Mouse (Mus musculus): ENCODE results near the gene Dgcr6. TPM values are rescaled to one million over a fixed set of nuclear protein-coding genes. Genes with fewer than 3 reads are reported as not detected.

Dgcr6 gene
- polyA plus RNA-seq, 1 experiment from 2014 or later = 98.4 TPM

DNA sequence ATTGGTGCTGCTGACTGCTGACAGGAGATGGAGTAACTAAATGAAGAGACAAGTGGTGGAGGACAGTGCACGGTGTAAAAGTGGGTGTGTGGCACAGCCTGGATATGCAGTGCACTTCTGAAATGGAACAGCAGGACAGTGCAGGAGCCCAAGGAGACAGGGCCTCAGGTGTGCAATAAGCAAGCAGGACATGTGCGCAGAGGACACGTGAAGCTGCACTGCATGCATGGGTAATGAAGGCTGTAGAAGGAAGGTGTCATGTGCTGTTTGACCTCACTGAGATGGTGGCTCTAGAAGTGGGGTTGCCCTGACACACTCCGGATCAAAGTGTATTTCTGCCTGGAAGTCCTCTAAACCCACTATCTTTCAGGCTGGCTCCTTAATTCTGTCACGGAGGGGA is 22.0 kb downstream of the Dgcr6 start:
- Histone ChIP-seq H3K4me3 (ENCODE audit: low read depth, low read length) (no peak overlapping the region), H3K9me3 (ENCODE audit: control insufficient read depth) (no peaks in the 10 kb centered on the region), H3K27ac (ENCODE audit: low read depth, low read length) (peak overlapping the region; percentile 82), H3K4me1 (replicated peaks; ENCODE audit: control insufficient read depth, insufficient read depth, low read length) (peaks cover 19% of the 10 kb centered on the region; the same call in 1 of the 2 replicates), H3K9ac (ENCODE audit: low read depth, low read length) (no peak overlapping the region), H3K36me3 (ENCODE audit: control insufficient read depth, insufficient read depth) (peaks cover 35% of the 10 kb centered on the region), H3K27me3 (replicated peaks; ENCODE audit: control insufficient read depth, insufficient read depth, low read length) (no peaks in the 10 kb centered on the region), H3K4me2 (replicated peaks; ENCODE audit: low read depth) (peak overlapping the region; percentile 33; the same call in 1 of the 2 replicates)
- 45% methylated on average over 5 of the region's 5 CpGs for WGBS
- TF ChIP-seq CTCF (IDR thresholded peaks at IDR 0.05; ENCODE audit: low read depth) = no peak; the same call in 1 of the 2 replicates
- peak; percentile 55 for ATAC-seq

DNA sequence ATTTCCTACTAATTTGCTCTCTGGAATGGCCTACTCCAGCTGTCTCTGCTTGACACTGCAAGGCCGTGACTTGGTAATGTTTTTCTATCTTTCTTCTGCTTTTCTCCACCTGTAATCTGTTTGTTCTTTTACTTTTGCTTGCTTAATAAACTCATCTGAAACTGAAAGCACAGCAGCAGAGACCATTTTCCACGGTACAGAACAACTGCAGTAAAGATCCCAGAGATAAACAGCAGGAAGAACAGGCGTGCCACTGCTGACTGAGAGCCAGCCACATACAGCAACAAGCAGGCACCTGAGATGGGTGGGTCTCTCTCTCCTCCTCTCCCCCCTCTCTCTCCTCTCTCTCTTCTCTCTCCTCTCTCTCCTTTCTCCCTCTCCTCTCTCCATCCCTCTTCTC is 22.5 kb downstream of the Dgcr6 start:
- 9% methylated on average over 3 of the region's 3 CpGs for WGBS
- no peak for TF ChIP-seq CTCF (IDR thresholded peaks at IDR 0.05; ENCODE audit: low read depth)
- no peak overlapping the region for H3K9ac ChIP-seq (ENCODE audit: low read depth, low read length)
- ATAC-seq = peak; percentile 70
- H3K36me3 ChIP-seq (ENCODE audit: control insufficient read depth, insufficient read depth) = peaks cover 35% of the 10 kb centered on the region
- H3K4me3 ChIP-seq (ENCODE audit: low read depth, low read length) = no peak overlapping the region
- H3K27me3 ChIP-seq (replicated peaks; ENCODE audit: control insufficient read depth, insufficient read depth, low read length) = no peaks in the 10 kb centered on the region
- H3K4me2 ChIP-seq (replicated peaks; ENCODE audit: low read depth) = peak overlapping the region; percentile 33; the same call in 1 of the 2 replicates
- no peaks in the 10 kb centered on the region for H3K9me3 ChIP-seq (ENCODE audit: control insufficient read depth)
- H3K4me1 ChIP-seq (replicated peaks; ENCODE audit: control insufficient read depth, insufficient read depth, low read length) = peaks cover 19% of the 10 kb centered on the region; the same call in 1 of the 2 replicates
- peak overlapping the region; percentile 82 for H3K27ac ChIP-seq (ENCODE audit: low read depth, low read length)

GRCm38 (mm10) chr16:18078314-18079015 is 25.8 kb downstream of the Dgcr6 start:
- Histone ChIP-seq H3K4me1 (replicated peaks; ENCODE audit: control insufficient read depth, insufficient read depth, low read length) (peaks cover 23% of the 10 kb centered on the region), H3K4me3 (ENCODE audit: low read depth, low read length) (no peak overlapping the region), H3K27me3 (replicated peaks; ENCODE audit: control insufficient read depth, insufficient read depth, low read length) (no peaks in the 10 kb centered on the region), H3K27ac (ENCODE audit: low read depth, low read length) (no peak overlapping the region), H3K9ac (ENCODE audit: low read depth, low read length) (no peak overlapping the region), H3K36me3 (ENCODE audit: control insufficient read depth, insufficient read depth) (peaks cover 18% of the 10 kb centered on the region; the same call in 1 of the 2 replicates), H3K4me2 (replicated peaks; ENCODE audit: low read depth) (no peak overlapping the region), H3K9me3 (ENCODE audit: control insufficient read depth) (no peaks in the 10 kb centered on the region)
- ATAC-seq = no peak
- TF ChIP-seq CTCF (IDR thresholded peaks at IDR 0.05; ENCODE audit: low read depth) = no peak
- 87% methylated on average over 5 of the region's 5 CpGs for WGBS

DNA sequence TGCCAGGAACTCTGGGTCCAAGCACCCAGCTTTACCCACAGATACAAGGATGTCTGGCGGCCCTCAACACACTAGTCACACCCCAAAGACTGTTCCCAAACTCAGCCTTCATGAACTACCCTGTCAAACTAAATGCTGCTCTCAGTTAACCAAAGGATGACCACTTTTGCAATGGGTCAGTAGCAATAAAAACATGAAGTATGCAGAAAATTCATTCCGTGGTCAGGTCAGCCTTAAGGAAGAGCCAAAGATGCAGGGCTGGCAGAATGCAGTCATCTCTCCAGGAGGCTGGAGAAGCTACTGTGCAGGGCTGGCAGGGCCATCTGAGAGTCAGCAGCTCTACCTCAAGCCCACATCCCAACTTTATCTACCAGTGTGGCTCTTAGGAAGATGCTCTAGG is 26.6 kb downstream of the Dgcr6 start:
- H3K27me3 ChIP-seq (replicated peaks; ENCODE audit: control insufficient read depth, insufficient read depth, low read length) = no peaks in the 10 kb centered on the region
- H3K9ac ChIP-seq (ENCODE audit: low read depth, low read length) = no peak overlapping the region
- H3K4me1 ChIP-seq (replicated peaks; ENCODE audit: control insufficient read depth, insufficient read depth, low read length) = peaks cover 19% of the 10 kb centered on the region
- 92% methylated on average over 2 of the region's 2 CpGs for WGBS
- H3K4me2 ChIP-seq (replicated peaks; ENCODE audit: low read depth) = no peak overlapping the region
- H3K27ac ChIP-seq (ENCODE audit: low read depth, low read length) = no peak overlapping the region
- no peak for ATAC-seq
- no peaks in the 10 kb centered on the region for H3K9me3 ChIP-seq (ENCODE audit: control insufficient read depth)
- peaks cover 18% of the 10 kb centered on the region; the same call in 1 of the 2 replicates for H3K36me3 ChIP-seq (ENCODE audit: control insufficient read depth, insufficient read depth)
- no peak for TF ChIP-seq CTCF (IDR thresholded peaks at IDR 0.05; ENCODE audit: low read depth)
- H3K4me3 ChIP-seq (ENCODE audit: low read depth, low read length) = no peak overlapping the region

- H3K36me3 ChIP-seq (ENCODE audit: control insufficient read depth, insufficient read depth) = peaks cover 18% of the 10 kb centered on the region; the same call in 1 of the 2 replicates
- no peak for ATAC-seq
- 82% methylated on average over 7 of the region's 7 CpGs for WGBS
- no peak overlapping the region for H3K9ac ChIP-seq (ENCODE audit: low read depth, low read length)
- no peak for TF ChIP-seq CTCF (IDR thresholded peaks at IDR 0.05; ENCODE audit: low read depth)
- no peaks in the 10 kb centered on the region for H3K9me3 ChIP-seq (ENCODE audit: control insufficient read depth)
- no peaks in the 10 kb centered on the region for H3K27me3 ChIP-seq (replicated peaks; ENCODE audit: control insufficient read depth, insufficient read depth, low read length)
- H3K27ac ChIP-seq (ENCODE audit: low read depth, low read length) = no peak overlapping the region
- no peak overlapping the region for H3K4me2 ChIP-seq (replicated peaks; ENCODE audit: low read depth)
- H3K4me1 ChIP-seq (replicated peaks; ENCODE audit: control insufficient read depth, insufficient read depth, low read length) = peaks cover 16% of the 10 kb centered on the region
- H3K4me3 ChIP-seq (ENCODE audit: low read depth, low read length) = no peak overlapping the region
Observed at GRCm38 (mm10) chr16:18080171-18080570, 27.5 kb downstream of the Dgcr6 start.

- peak overlapping the region; percentile 73 for H3K27ac ChIP-seq (ENCODE audit: low read depth, low read length)
- H3K27me3 ChIP-seq (replicated peaks; ENCODE audit: control insufficient read depth, insufficient read depth, low read length) = no peaks in the 10 kb centered on the region
- 77% methylated on average over 10 of the region's 10 CpGs for WGBS
- H3K36me3 ChIP-seq (ENCODE audit: control insufficient read depth, insufficient read depth) = peaks cover 15% of the 10 kb centered on the region; the same call in 1 of the 2 replicates
- no peak for ATAC-seq
- peak; percentile 66 for TF ChIP-seq CTCF (IDR thresholded peaks at IDR 0.05; ENCODE audit: low read depth)
- H3K4me1 ChIP-seq (replicated peaks; ENCODE audit: control insufficient read depth, insufficient read depth, low read length) = peaks cover 11% of the 10 kb centered on the region
- H3K4me3 ChIP-seq (ENCODE audit: low read depth, low read length) = no peak overlapping the region
- no peaks in the 10 kb centered on the region for H3K9me3 ChIP-seq (ENCODE audit: control insufficient read depth)
- H3K4me2 ChIP-seq (replicated peaks; ENCODE audit: low read depth) = no peak overlapping the region
- H3K9ac ChIP-seq (ENCODE audit: low read depth, low read length) = no peak overlapping the region
Observed at GRCm38 (mm10) chr16:18081149-18081827, 28.6 kb downstream of the Dgcr6 start.
